Mouse (Mus musculus) kidney, postnatal 14 days (tissue): ENCODE data around the gene Sult2a3.
"Not testable (repeated sequence)": the region's sequence is repeated elsewhere in the genome, so short reads cannot be mapped to it uniquely, and the experiment has no call there.

ENCODE experiments used
- DNase-seq: peaks from one replicate; pipeline ENCODE4 v3.0.0; 2022; ENCODE audit warnings: mixed read lengths

Sult2a3 gene

DNA sequence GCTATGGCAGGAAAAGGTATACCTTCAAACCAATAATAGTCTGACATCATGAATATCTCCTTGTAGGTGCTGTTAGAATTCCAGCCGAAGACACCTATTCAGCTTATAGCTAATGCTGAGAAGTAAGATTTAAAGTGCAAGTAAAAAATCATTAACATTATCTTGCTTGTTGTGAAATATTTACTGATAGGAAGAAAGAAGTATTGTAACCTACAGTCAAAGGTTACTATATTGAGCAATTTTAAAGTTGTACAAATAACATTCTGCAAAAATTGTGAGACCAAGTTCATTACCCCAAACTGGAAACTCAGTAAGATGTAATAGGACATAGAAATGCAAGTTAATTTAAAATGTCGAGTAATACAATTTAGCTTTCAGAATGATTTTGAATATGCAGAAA is at the start of gene Sult2a3:
TSS of gene Sult2a3 (minus strand) at position 101 of the 400 bp plus-strand sequence.
- no peak for DNase-seq

DNA sequence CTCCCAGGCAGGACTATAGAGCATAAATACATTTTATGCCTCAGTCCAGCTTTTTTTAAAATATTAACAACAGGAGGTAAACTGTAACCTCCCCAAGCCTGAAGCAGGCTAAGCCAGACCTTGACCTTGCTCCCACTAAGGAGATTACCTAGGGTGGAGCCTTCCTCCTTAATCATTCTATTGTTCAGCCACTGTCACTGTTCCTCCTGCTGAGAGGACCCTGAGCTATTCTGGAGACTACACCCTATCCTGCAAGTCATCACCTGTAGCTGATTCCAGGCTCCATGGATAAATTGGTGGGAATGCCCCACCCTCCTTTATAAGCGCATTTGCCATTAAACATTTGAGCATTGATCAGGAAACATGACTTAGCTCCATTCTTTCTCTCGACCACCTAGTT is 2.4 kb downstream of the Sult2a3 start:
- no peak for DNase-seq

- not testable (repeated sequence) for DNase-seq
Measured at GRCm38 (mm10) chr7:14119865-14120264, 3.0 kb downstream of the Sult2a3 start.

DNA sequence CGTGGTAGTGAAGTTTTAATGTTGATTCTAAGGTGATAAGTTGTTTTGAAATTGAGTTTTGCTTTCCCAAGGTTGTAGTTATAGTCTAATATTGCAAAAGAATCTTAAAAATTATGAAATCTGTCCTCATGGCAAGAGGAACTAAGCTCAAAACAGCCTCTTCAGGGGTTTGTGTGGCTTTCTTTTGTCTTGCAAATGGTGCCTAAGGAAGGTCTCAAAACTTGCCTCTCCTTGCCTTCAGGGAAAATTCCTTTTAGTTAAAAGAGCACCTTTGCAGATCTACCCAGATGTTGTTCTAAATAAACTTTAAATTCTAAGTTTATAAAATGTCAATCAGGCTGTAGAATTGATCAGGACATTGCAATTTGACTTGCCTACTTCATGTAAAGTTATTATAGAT is 6.1 kb downstream of the Sult2a3 start:
- no peak for DNase-seq

DNA sequence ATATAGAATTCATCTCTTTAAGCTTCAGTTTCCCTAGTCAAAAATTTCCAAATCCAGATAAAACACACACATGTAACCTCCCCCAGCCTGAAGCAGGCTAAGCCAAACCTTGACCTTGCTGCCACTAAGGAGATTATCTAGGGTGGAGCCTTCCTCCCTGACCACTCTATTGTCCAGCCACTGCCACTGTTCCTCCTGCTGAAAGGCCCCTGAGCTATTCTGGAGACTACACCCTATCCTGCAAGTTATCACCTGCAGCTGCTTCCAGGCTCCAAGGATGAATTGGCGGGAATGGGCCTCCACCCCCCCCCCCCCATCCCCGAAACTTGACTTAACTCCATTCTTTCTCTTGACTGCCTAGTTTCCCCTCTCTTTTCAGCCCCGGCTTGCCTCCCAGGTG is 8.4 kb downstream of the Sult2a3 start:
- DNase-seq: not testable (repeated sequence)

DNA sequence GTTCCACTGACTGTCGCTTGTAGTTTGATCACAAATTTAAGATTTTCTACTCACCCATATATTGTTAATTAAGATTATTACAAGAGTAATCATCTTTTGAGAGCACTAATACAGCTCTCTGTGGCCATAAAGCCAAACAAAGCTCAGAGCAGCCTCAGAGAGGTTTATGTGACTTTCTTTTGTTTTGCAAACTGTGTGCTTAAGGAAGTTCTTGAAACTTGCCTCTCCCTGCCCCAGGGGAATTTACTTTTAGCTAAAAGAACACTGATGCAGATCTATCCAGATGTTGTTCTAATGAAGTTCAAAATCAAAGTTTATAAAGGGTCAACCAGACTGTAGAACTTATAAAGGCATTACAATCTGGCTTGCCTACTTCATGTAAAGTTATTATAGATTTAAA is 75.0 kb downstream of the Sult2a3 start:
- not testable (repeated sequence) for DNase-seq

DNA sequence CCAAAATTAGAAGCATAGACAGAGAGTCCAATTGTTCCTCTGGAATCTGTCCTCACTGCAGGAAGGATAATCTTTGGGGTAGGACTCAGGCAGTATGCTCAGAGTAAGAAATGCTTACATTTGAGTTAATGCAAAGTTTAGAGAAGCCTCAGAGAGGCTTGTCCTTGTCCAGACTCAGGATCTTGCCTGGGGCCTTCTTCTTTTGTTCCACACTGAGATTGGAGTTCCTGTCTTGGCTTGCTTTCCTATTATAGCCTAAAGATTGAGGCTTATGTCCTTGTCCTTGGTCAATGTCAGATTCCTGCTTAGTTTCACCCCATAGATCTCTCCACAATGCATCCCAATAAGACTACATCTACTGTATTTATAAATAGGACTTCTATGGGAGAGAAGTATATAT is 92.0 kb downstream of the Sult2a3 start:
- DNase-seq: not testable (repeated sequence)
